In the genomic region with DNA sequence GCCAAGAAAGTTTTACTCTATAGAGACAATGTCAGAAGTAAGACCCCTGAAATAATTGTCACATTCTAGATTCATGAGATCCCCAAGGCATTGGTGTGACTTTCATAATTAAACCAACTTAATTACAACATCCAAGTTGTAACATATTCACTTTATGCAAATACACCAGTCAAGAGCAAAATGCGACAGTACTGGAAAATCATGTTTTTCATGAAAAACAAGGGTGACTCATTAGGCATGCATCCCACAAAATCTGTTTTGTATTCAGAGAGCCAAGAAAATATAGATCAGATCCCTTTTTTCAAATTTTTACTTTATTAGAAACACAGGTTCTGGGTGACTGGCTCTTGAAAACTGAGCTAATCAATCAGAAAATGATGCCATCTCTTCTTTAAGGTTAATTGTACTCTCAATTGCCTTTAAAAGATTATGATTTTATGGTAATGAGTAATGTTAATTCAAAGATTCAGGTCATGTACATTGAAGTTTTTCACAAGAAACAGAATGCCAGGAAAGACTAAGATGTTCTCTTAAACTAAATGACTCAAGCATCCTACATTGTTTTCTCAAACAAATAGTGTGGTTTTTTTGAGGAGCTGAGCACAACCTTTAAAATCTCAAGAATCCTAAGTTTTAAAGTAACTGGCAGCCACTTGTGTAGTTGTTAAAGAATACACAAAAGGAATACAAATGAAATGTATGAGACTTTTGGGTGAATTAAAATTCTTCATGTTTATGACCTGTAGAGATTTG, we compare ENCODE assay signal across 12 mouse cellular contexts.
"Had no signal": no experiment of that assay in that cellular context is flagged by ENCODE, and none has a peak within 500 bp of the region (broad histone marks: within the 10 kb centered on the region; RNA-seq: fewer than 3 reads in every experiment).

No protein-coding gene starts in this region.

- H3K4me1 ChIP-seq: limb, embryonic 13.5 days; midbrain, embryonic 12.5 days; neural tube, embryonic 13.5 days; stomach, embryonic 15.5 days had no signal

- DNase-seq: kidney, postnatal 10 days; kidney, postnatal 4 days; left cerebral cortex, postnatal 4 days; lung, adult 18-20 months; retina, postnatal 1 day; thymus, postnatal 36 days had no signal

- H3K4me3 ChIP-seq: limb, embryonic 13.5 days; midbrain, embryonic 12.5 days; neural tube, embryonic 13.5 days; stomach, embryonic 15.5 days had no signal

- H3K36me3 ChIP-seq: limb, embryonic 13.5 days; midbrain, embryonic 12.5 days; neural tube, embryonic 13.5 days; stomach, embryonic 15.5 days had no signal

- H3K9ac ChIP-seq: limb, embryonic 13.5 days; liver, embryonic 14.5 days; midbrain, embryonic 12.5 days; neural tube, embryonic 13.5 days; stomach, embryonic 15.5 days had no signal

- H3K4me2 ChIP-seq: limb, embryonic 13.5 days; midbrain, embryonic 12.5 days; neural tube, embryonic 13.5 days; stomach, embryonic 15.5 days had no signal

- ATAC-seq: midbrain, embryonic 16.5 days had no signal

- H3K27me3 ChIP-seq: limb, embryonic 13.5 days; midbrain, embryonic 12.5 days; neural tube, embryonic 13.5 days; stomach, embryonic 15.5 days had no signal

- H3K27ac ChIP-seq: limb, embryonic 13.5 days; liver, embryonic 14.5 days; midbrain, embryonic 12.5 days; neural tube, embryonic 13.5 days; stomach, embryonic 15.5 days had no signal

- H3K9me3 ChIP-seq: limb, embryonic 13.5 days; midbrain, embryonic 12.5 days; neural tube, embryonic 13.5 days; stomach, embryonic 15.5 days had no signal
